ENCODE assay signal across 8 mouse cellular contexts in genomic region chr15:101438555-101438954, GRCm38 (mm10). TPM values are rescaled to one million over a fixed set of nuclear protein-coding genes. Genes with fewer than 3 reads are reported as not detected.
DNase-seq lines count a peak whose midpoint lies in the region; ATAC-seq and TF ChIP-seq lines count a peak whose summit lies in the region.
"Had no signal": no experiment of that assay in that cellular context is flagged by ENCODE, and none has a peak within 500 bp of the region (broad histone marks: within the 10 kb centered on the region; RNA-seq: fewer than 3 reads in every experiment).

TSS of gene Krt87 (minus strand) at chr15:101438804.

- H3K36me3 ChIP-seq in testis, adult 2 months (ENCODE audit: control insufficient read depth, insufficient read depth, low read length), result no peaks in the 10 kb centered on the region
- H3K36me3 ChIP-seq in forebrain, embryonic 16.5 days (ENCODE audit: control insufficient read depth, insufficient read depth), result no peaks in the 10 kb centered on the region
- H3K36me3 ChIP-seq in midbrain, embryonic 10.5 days, result no peaks in the 10 kb centered on the region

- TF ChIP-seq POLR2A in testis, adult 2 months (IDR thresholded peaks at IDR 0.05; ENCODE audit: control insufficient read depth, low read depth, low read length), result no peak

- ATAC-seq in forebrain, embryonic 16.5 days, result no peak
- ATAC-seq: activated CD4-positive, CD25-positive, alpha-beta regulatory T cell, adult 4 months had no signal

- TF ChIP-seq CTCF in testis, adult 2 months (IDR thresholded peaks at IDR 0.05; ENCODE audit: control insufficient read depth, insufficient read depth, insufficient replicate concordance, low read depth, low read length), result no peak

- peak within 1 kb of the TSS; percentile 50 for H3K4me2 ChIP-seq in forebrain, embryonic 16.5 days (ENCODE audit: low read length)

- DNase-seq in testis, postnatal 14 days (ENCODE audit: low spot score), result no peak
- peak; percentile 39 for DNase-seq in midbrain, embryonic 10.5 days (ENCODE audit: low spot score)
- DNase-seq in gastrocnemius, postnatal 4 days (ENCODE audit: low spot score in 2 of 2), result no peak
- no peak for DNase-seq in spleen, postnatal 10 days (ENCODE audit: low spot score in 2 of 2)
- DNase-seq in MN1 (ENCODE audit: low spot score), result no peak

- 2% methylated on average over 30 of the region's 34 CpGs for WGBS in forebrain, embryonic 16.5 days
- 3% methylated on average over 34 of the region's 34 CpGs for WGBS in midbrain, embryonic 10.5 days

- no peak within 1 kb of the TSS for H3K27ac ChIP-seq in testis, adult 2 months (ENCODE audit: control insufficient read depth, insufficient read depth, low read depth, low read length)
- no peak within 1 kb of the TSS for H3K27ac ChIP-seq in forebrain, embryonic 16.5 days (ENCODE audit: low read length)
- H3K27ac ChIP-seq in midbrain, embryonic 10.5 days (replicated peaks), result peak within 1 kb of the TSS; percentile 52; the same call in 1 of the 2 replicates

- H3K9me3 ChIP-seq in forebrain, embryonic 16.5 days (ENCODE audit: control insufficient read depth, low read length), result no peaks in the 10 kb centered on the region
- H3K9me3 ChIP-seq in midbrain, embryonic 10.5 days (replicated peaks), result no peaks in the 10 kb centered on the region

- peak within 1 kb of the TSS; percentile 24 for H3K9ac ChIP-seq in forebrain, embryonic 16.5 days (replicated peaks; ENCODE audit: low read depth, low read length)

- peak within 1 kb of the TSS; percentile 27 for H3K4me3 ChIP-seq in testis, adult 2 months (ENCODE audit: control insufficient read depth, low read depth, low read length)
- peak within 1 kb of the TSS; percentile 37 for H3K4me3 ChIP-seq in forebrain, embryonic 16.5 days (replicated peaks; ENCODE audit: low read length)
- peak within 1 kb of the TSS; percentile 51 for H3K4me3 ChIP-seq in midbrain, embryonic 10.5 days

- peaks cover 6% of the 10 kb centered on the region; the same call in 1 of the 2 replicates for H3K4me1 ChIP-seq in testis, adult 2 months (ENCODE audit: control insufficient read depth, insufficient read depth, low read length)
- H3K4me1 ChIP-seq in forebrain, embryonic 16.5 days (replicated peaks; ENCODE audit: control insufficient read depth, insufficient read depth, low read length), result peaks cover 8% of the 10 kb centered on the region; the same call in 1 of the 2 replicates
- H3K4me1 ChIP-seq in midbrain, embryonic 10.5 days, result peaks cover 9% of the 10 kb centered on the region

- peaks cover 4% of the 10 kb centered on the region; the same call in 1 of the 2 replicates for H3K27me3 ChIP-seq in testis, adult 2 months (ENCODE audit: control insufficient read depth, insufficient read depth, low read length)
- peaks cover 9% of the 10 kb centered on the region for H3K27me3 ChIP-seq in forebrain, embryonic 16.5 days (replicated peaks; ENCODE audit: control insufficient read depth, insufficient read depth, low read length)
- peaks cover 56% of the 10 kb centered on the region for H3K27me3 ChIP-seq in midbrain, embryonic 10.5 days (ENCODE audit: low read depth, poor library complexity, severe bottlenecking)

RNA-seq across cellular contexts. Expression of gene Krt87, which starts in this region (rescaled TPM):
- polyA plus RNA-seq in testis, adult 2 months (2012; rRNA removed), result not detected in 2 replicates
- polyA plus RNA-seq in forebrain, embryonic 16.5 days (2015; fragmentation: Nextera tagmentation; extraction: Ambion mirVana), result 0.20 and 0.31 TPM in 2 replicates
- 0.05 TPM in 1 of 2 replicates, not detected in the other for polyA plus RNA-seq in midbrain, embryonic 10.5 days (2016; fragmentation: Nextera tagmentation; extraction: Ambion mirVana)
- total RNA-seq in gastrocnemius, postnatal 4 days (2021), result under 1 TPM; 0.13 to 0.15 TPM

Comparison
In these comparisons a context has a peak if more than half of its experiments do, and no peak if none do; other contexts are left out.
1. Peak in DNase-seq, H3K4me3 ChIP-seq and H3K27ac ChIP-seq in midbrain, embryonic 10.5 days; RNA of the gene not detected or under 1 TPM.